Mouse (Mus musculus) ES-E14 (cell line): Measurements from ENCODE around the gene Hypk. TPM values are rescaled to one million over a fixed set of nuclear protein-coding genes. Genes with fewer than 3 reads are reported as not detected.
"Not testable (repeated sequence)": the region's sequence is repeated elsewhere in the genome, so short reads cannot be mapped to it uniquely, and the experiment has no call there.

Experiments used
- DNase-seq: peaks from one replicate; pipeline ENCODE4 v3.0.0-alpha.2; 2013; ENCODE audit warnings: low read depth, low spot score
- H3K27ac ChIP-seq: 2 replicates; pipeline ENCODE4 v1.5.1; 2012; ENCODE audit warnings: low read depth, mild to moderate bottlenecking, low read length, moderate library complexity, mixed read lengths; ENCODE audit not compliant: poor library complexity, insufficient read depth, severe bottlenecking
- H3K36me3 ChIP-seq: 2 replicates; pipeline ENCODE4 v1.6.1; 2012; ENCODE audit warnings: mild to moderate bottlenecking, low read length, moderate library complexity, mixed read lengths; ENCODE audit not compliant: control insufficient read depth, poor library complexity, insufficient read depth, severe bottlenecking
- H3K4me1 ChIP-seq, 2 experiments: fragments of 150-350 bp in 1 of 2; sonication (generic) in 1 of 2; 2 replicates each; pipeline ENCODE4 v1.6.1; 2012; ENCODE audit warnings: low read length in 2 of 2, mild to moderate bottlenecking in 1 of 2, mixed read lengths in 1 of 2; ENCODE audit not compliant: control insufficient read depth in 2 of 2, insufficient read depth in 2 of 2, poor library complexity in 1 of 2
- H3K4me3 ChIP-seq, 2 experiments: fragments of 150-350 bp in 1 of 2; sonication (generic) in 1 of 2; 2 replicates each; pipeline ENCODE4 v1.5.1; 2012; ENCODE audit warnings: low read length in 2 of 2, low read depth in 1 of 2, mild to moderate bottlenecking in 1 of 2, mixed read lengths in 1 of 2; ENCODE audit not compliant: insufficient read depth in 1 of 2, poor library complexity in 1 of 2, severe bottlenecking in 1 of 2
- H3K9ac ChIP-seq: 2 replicates; pipeline ENCODE4 v1.6.1; 2012; ENCODE audit warnings: low read depth, mild to moderate bottlenecking, low read length, mixed read lengths; ENCODE audit not compliant: poor library complexity, insufficient read depth, severe bottlenecking
- H3K9me3 ChIP-seq: fragments of 150-350 bp; sonication (generic); 2 replicates; pipeline ENCODE4 v1.6.1; 2012; ENCODE audit warnings: low read depth, mild to moderate bottlenecking, low read length; ENCODE audit not compliant: control insufficient read depth, insufficient read depth
- CHD2 ChIP-seq: IDR thresholded peaks from 2 replicates; pipeline ENCODE4 v1.6.1; 2014; ENCODE audit warnings: mild to moderate bottlenecking, low read depth, low read length, inconsistent platforms
- HCFC1 ChIP-seq: IDR thresholded peaks from 2 replicates; pipeline ENCODE4 v1.6.1; 2012; ENCODE audit warnings: low read length, inconsistent platforms, borderline replicate concordance; ENCODE audit not compliant: insufficient read depth
- MAFK ChIP-seq: IDR thresholded peaks from 2 replicates; pipeline ENCODE4 v1.6.1; 2014; ENCODE audit warnings: mild to moderate bottlenecking, low read depth, low read length, inconsistent platforms; ENCODE audit not compliant: insufficient read depth
- ZC3H11A ChIP-seq: IDR thresholded peaks from 2 replicates; pipeline ENCODE4 v1.6.1; 2012; ENCODE audit warnings: low read depth, mild to moderate bottlenecking, inconsistent platforms, low read length, borderline replicate concordance
- ZNF384 ChIP-seq: IDR thresholded peaks from 2 replicates; pipeline ENCODE4 v1.6.1; 2012; ENCODE audit warnings: low read depth, low read length, inconsistent platforms
- in situ Hi-C, 2 experiments: fragments of 600-800 bp; cut with MboI; formaldehyde crosslinking; loops; one replicate each; pipeline ENCODE4 v1.15.1; 2025; ENCODE audit warnings: low sequenced_read_pairs in 2 of 2, inconsistent platforms in 1 of 2; ENCODE audit not compliant: unreplicated experiment in 2 of 2
- total RNA-seq: library from RNA; depleted of rRNA; stranded (reverse); fragments of 300-350 nt; gene quantifications from 2 replicates; pipeline ENCODE4 v1.2.3, GENCODE M21; 2012

Gene Hypk
- total RNA-seq, 1 experiment = 21.5 TPM

GRCm38 (mm10) chr2:121453917-121454316 is 827 bp downstream of the Hypk start:
- H3K36me3 ChIP-seq = peaks cover 15% of the 10 kb centered on the region
- peaks cover 4 to 5% of the 10 kb centered on the region in 2 experiments for H3K4me1 ChIP-seq
- no peak overlapping the region for H3K27ac ChIP-seq
- no peak overlapping the region for H3K9ac ChIP-seq
- in situ Hi-C loops = no loop called here
- DNase-seq = no peak
- no peaks in the 10 kb centered on the region for H3K9me3 ChIP-seq
- H3K4me3 ChIP-seq = no peak overlapping the region
- no peak for TF ChIP-seq MAFK
- no peak for TF ChIP-seq HCFC1
- no peak for TF ChIP-seq CHD2
- no peak for TF ChIP-seq ZNF384
- no peak for TF ChIP-seq ZC3H11A

DNA sequence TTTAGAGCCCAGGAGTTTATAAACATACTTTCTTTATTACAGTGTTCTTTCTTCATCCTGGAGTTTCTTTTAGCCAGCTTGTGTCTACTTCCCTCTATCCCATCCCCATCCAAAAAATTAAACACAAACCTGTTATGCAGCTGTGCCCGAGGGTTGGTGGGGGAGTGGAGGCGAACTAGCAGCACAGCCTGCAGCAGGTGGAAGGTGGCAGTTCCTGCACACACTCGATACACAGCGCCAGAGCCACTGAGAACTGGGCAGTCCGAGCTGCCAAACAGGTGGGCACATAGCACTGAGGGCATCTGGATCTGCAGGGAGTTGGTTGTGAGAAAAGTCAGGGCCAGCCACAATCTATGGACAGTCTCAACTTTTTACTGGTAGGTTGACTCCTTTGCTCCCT is 2.4 kb downstream of the Hypk start:
- in situ Hi-C loops = no loop called here

DNA sequence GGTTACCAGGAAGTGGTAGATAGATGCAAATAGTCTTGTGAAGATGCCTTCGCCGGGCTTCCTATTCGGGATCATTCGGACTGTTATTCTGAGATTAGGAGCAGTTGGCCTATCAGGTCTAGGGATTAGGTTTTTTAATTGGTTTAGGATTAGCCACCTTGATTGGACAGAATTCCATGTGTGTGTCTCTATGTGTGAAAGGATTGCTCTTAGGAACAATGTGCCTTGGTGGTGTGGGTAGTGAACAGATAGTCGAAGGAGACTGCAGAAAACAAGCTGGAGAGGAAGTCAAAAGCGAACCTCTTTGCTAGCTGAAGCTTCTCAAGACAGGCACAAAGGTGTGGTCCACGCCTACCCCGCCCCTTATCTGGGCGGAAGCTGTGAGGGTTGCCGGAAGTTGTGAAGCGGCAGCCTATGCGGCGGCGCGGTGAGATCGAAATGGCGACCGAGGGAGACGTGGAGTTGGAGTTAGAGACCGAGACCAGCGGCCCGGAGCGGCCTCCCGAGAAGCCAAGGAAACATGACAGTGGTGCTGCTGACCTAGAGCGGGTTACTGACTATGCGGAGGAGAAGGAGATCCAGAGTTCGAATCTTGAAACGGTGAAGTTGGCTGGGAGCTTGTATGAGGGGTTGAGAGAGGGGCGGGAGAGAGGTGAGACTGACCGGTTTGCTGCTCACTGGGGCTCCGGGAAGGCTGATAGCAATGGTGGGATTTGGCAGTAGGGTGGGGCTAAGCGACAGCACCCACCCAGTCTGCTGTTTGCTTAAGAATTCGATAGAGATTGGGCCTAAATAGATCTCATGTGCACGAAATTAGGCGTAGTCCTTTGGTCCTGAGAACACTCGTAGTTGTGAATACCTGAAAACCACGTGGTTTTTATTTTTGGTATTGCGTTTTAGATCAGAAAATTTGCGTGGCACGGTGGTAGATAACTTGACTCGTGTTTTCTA is 3.9 kb downstream of the Hypk start, which contains the start of gene Serinc4:
Serinc4 (minus strand) TSS at position 90 of the 951 bp plus-strand sequence.
- H3K4me1 ChIP-seq = peaks cover 3 to 4% of the 10 kb centered on the region in 2 experiments; a peak in 3 of 4 replicates
- TF ChIP-seq MAFK (no peak), HCFC1 (peak; percentile 53; the same call in 1 of the 2 replicates)
- H3K27ac ChIP-seq = peak within 1 kb of the TSS; percentile 70
- H3K9me3 ChIP-seq = no peaks in the 10 kb centered on the region
- H3K36me3 ChIP-seq = peaks cover 8% of the 10 kb centered on the region
- peak within 1 kb of the TSS; percentile 91 for H3K9ac ChIP-seq
- H3K4me3 ChIP-seq = peak within 1 kb of the TSS; percentile 84 to 98
- in situ Hi-C loops = no loop called here
- peak; percentile 87 for DNase-seq

More for the DNA sequence above, 2.4 kb downstream of the Hypk start:
- no peak for TF ChIP-seq CHD2
- TF ChIP-seq MAFK = no peak
- no peak for TF ChIP-seq ZNF384
- no peak for TF ChIP-seq ZC3H11A
- TF ChIP-seq HCFC1 = no peak
- H3K36me3 ChIP-seq = peaks cover 15% of the 10 kb centered on the region
- H3K9ac ChIP-seq = no peak overlapping the region
- DNase-seq = no peak
- H3K4me3 ChIP-seq = no peak overlapping the region
- H3K9me3 ChIP-seq = no peaks in the 10 kb centered on the region
- H3K4me1 ChIP-seq = peaks cover 4 to 5% of the 10 kb centered on the region in 2 experiments
- H3K27ac ChIP-seq = no peak overlapping the region

GRCm38 (mm10) chr2:121460071-121460470 is 7.0 kb downstream of the Hypk start:
- H3K9me3 ChIP-seq = no peaks in the 10 kb centered on the region
- no peak overlapping the region for H3K27ac ChIP-seq
- H3K9ac ChIP-seq = no peak overlapping the region
- TF ChIP-seq ZNF384 (no peak), ZC3H11A (no peak), MAFK (no peak), CHD2 (no peak), HCFC1 (no peak)
- peaks cover 0 to 4% of the 10 kb centered on the region in 2 experiments; a peak in 2 of 4 replicates for H3K4me1 ChIP-seq
- in situ Hi-C loops = no loop called here
- H3K36me3 ChIP-seq = peaks cover 2% of the 10 kb centered on the region
- DNase-seq = no peak
- H3K4me3 ChIP-seq = no peak overlapping the region

DNA sequence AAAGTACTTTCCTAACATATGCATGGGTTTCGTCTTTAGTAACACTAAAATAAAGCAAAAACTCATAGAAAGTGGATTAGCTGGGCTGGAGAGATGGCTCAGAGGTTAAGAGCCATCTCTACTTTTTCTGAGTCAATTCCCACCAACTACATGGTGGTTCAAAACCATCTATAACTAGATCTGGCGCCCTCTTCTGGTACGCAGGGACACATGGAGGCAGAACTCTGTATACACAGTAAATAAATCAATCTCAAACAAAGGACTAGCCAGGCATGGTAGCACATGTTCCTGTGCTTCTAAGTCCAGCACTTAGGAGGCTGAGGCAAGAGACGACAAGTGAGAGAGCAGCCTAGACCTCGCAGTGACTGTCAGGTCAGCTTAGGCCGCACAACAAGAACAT is 15.9 kb downstream of the Hypk start:
- H3K9ac ChIP-seq, in situ Hi-C loops, DNase-seq, H3K4me3 ChIP-seq, H3K36me3 ChIP-seq, H3K4me1 ChIP-seq, H3K27ac ChIP-seq, H3K9me3 ChIP-seq: not testable (repeated sequence)

DNA sequence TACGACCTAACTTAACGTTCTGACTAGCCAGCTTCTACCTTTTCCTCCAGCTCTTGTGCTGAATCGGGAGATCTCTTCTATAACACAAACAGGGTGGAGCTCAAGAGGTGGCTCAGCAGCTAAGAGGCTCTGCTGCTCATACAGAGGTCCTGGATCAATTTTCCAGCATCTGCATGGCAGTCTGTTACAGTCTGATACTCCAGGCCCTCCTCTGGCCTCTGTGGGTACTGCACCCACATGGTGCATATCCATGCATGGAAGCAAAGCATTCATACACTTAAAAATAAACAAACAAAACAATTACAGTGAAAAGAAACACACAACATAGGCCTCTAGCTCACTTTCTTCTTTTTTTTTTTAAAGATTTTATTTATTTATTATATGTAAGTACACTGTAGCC is 19.7 kb downstream of the Hypk start:
- H3K4me1 ChIP-seq, H3K9ac ChIP-seq, H3K9me3 ChIP-seq, H3K36me3 ChIP-seq, DNase-seq, H3K4me3 ChIP-seq, H3K27ac ChIP-seq, in situ Hi-C loops: not testable (repeated sequence)
